Mouse (Mus musculus) limb, embryonic 11.5 days (tissue): ENCODE results near the gene Trip10. TPM values are rescaled to one million over a fixed set of nuclear protein-coding genes. Genes with fewer than 3 reads are reported as not detected.

Source experiments
- ATAC-seq: fragments of 200-750 bp; cut with Nextera tagmentation; 2 replicates; pipeline ENCODE4 v1.8.0; 2017; ENCODE audit warnings: low read depth; ENCODE audit not compliant: insufficient number of reproducible peaks, low FRiP score, low TSS enrichment
- DNase-seq: peaks from one replicate; pipeline ENCODE4 v3.0.0-alpha.2; 2015; ENCODE audit warnings: low spot score
- H3K27ac ChIP-seq: fragments of 300-500 bp; sonication (generic); replicated peaks from 2 replicates; pipeline ENCODE4 v1.5.1; 2014; ENCODE audit warnings: low read depth, mild to moderate bottlenecking, low read length
- H3K27me3 ChIP-seq: fragments of 300-500 bp; sonication (generic); 2 replicates; pipeline ENCODE4 v1.6.1; 2014; ENCODE audit warnings: mild to moderate bottlenecking, low read length, mixed read lengths; ENCODE audit not compliant: control insufficient read depth, insufficient read depth
- H3K36me3 ChIP-seq: fragments of 300-500 bp; sonication (generic); 2 replicates; pipeline ENCODE4 v1.6.1; 2014; ENCODE audit warnings: mild to moderate bottlenecking, low read length, moderate library complexity, mixed read lengths; ENCODE audit not compliant: control insufficient read depth, insufficient read depth
- H3K4me1 ChIP-seq: fragments of 300-500 bp; sonication (generic); 2 replicates; pipeline ENCODE4 v1.6.1; 2014; ENCODE audit warnings: low read length, mixed read lengths; ENCODE audit not compliant: control insufficient read depth, insufficient read depth
- H3K4me2 ChIP-seq: fragments of 300-500 bp; sonication (generic); 2 replicates; pipeline ENCODE4 v1.6.1; 2014; ENCODE audit warnings: low read depth, mild to moderate bottlenecking, moderate library complexity; ENCODE audit not compliant: severe bottlenecking
- H3K4me3 ChIP-seq: fragments of 300-500 bp; sonication (generic); 2 replicates; pipeline ENCODE4 v1.5.1; 2014; ENCODE audit warnings: low read depth, low read length
- H3K9ac ChIP-seq: fragments of 300-500 bp; sonication (generic); 2 replicates; pipeline ENCODE4 v1.6.1; 2014; ENCODE audit warnings: mild to moderate bottlenecking, low read length
- H3K9me3 ChIP-seq: fragments of 300-500 bp; sonication (generic); 2 replicates; pipeline ENCODE4 v1.6.1; 2016; ENCODE audit warnings: low read length; ENCODE audit not compliant: control insufficient read depth
- WGBS: fragments of 180-500 bp; shearing (Covaris S2); extraction: QIAGEN DNeasy Blood & Tissue Kit; methylation state at CpG from one replicate; pipeline ENCODE4 v1.1.7; 2014; 5-methylcytosine and 5-hydroxymethylcytosine counted together
- polyA plus RNA-seq: library from polyadenylated mRNA; unstranded; fragments of >200 nt; fragmentation: Nextera tagmentation; extraction: Ambion mirVana; gene quantifications from 2 replicates; pipeline ENCODE4 v1.2.1, GENCODE M21; 2014

Gene Trip10
- polyA plus RNA-seq, 1 experiment from 2014 or later: 27.8 TPM

- Histone ChIP-seq H3K4me2 (no peak overlapping the region), H3K27ac (no peak overlapping the region), H3K27me3 (no peaks in the 10 kb centered on the region), H3K4me1 (no peaks in the 10 kb centered on the region), H3K36me3 (0 out of 2 replicates have a peak, but pooled peaks cover 2% of the 10 kb centered on the region), H3K4me3 (no peak overlapping the region), H3K9ac (no peak overlapping the region), H3K9me3 (no peaks in the 10 kb centered on the region)
- no peak for ATAC-seq
- 64% methylated on average over 6 of the region's 6 CpGs for WGBS
- DNase-seq: no peak
Measured at GRCm38 (mm10) chr17:57230728-57231125, 18.5 kb upstream of the Trip10 start.

DNA sequence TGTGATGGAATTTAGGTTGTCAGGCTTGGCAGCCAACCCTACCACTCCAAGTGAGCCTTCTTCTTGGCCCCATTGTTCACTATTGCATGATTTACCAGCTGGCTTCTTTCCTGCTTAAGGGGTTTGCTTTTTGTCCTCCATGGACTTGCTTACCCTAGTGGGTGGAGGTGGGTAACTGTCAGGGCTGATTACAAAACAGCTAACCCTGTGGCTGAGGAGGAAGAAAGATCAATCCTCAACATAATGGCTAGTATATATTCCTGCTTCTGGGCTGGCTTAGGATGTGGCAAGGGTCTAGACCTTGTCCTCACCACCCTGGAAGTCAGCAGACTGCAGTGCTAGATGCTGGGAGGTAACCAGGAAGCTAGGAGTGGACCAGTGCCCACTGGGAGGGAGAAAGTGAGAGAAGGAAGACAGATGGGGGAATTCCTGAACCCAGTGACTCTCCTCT lies 17.9 kb upstream of the Trip10 start:
- no peak overlapping the region for H3K4me2 ChIP-seq
- no peak overlapping the region for H3K4me3 ChIP-seq
- no peak overlapping the region for H3K9ac ChIP-seq
- no peaks in the 10 kb centered on the region for H3K27me3 ChIP-seq
- H3K9me3 ChIP-seq: no peaks in the 10 kb centered on the region
- DNase-seq: no peak
- ATAC-seq: no peak
- H3K36me3 ChIP-seq: 0 out of 2 replicates have a peak, but pooled peaks cover 2% of the 10 kb centered on the region
- H3K27ac ChIP-seq: no peak overlapping the region
- H3K4me1 ChIP-seq: no peaks in the 10 kb centered on the region

DNA sequence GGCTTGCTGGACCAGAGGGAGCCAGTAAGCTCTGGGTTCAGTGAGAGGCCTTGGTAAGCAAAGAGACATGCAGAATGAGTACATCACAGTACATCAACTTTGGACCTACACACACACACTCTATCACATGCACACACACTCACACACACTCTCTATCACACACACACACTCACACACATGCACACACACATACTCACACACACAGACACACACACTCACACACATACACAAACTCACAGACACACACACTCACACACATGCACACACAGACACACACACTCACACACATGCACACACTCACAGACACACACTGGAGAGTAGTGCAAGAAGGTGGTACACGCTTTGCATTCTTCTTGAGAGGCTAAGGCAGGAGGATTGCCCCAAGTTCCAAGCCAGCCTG lies 17.1 kb upstream of the Trip10 start:
- Histone ChIP-seq H3K9ac (no peak overlapping the region), H3K4me1 (no peaks in the 10 kb centered on the region), H3K27ac (no peak overlapping the region), H3K9me3 (no peaks in the 10 kb centered on the region), H3K36me3 (peaks cover 8% of the 10 kb centered on the region; the same call in 1 of the 2 replicates), H3K4me3 (no peak overlapping the region), H3K27me3 (no peaks in the 10 kb centered on the region), H3K4me2 (no peak overlapping the region)
- WGBS: 85% methylated on average over 1 of the region's 1 CpGs
- DNase-seq (no peak), ATAC-seq (no peak)

DNA sequence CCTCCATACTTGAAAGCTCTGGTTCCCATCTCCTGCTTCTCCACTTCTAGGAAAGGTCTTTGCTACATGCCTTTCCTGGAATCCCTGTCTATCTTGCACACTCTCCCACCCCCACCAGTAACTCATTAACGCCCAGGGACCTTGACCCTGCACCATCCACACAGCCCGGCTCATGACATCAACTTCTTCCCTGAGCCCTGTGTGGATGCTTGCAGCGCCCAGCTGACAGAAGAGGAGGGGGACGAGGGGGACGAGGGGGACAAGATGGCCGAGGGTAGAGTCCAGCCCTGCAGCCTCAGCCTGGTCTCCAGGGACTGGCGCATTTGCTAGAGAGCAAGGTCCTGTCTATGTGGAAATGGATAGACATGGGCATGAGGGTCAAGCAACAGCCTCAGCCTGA lies 16.2 kb upstream of the Trip10 start:
- Histone ChIP-seq H3K9me3 (no peaks in the 10 kb centered on the region), H3K27ac (no peak overlapping the region), H3K36me3 (peaks cover 8% of the 10 kb centered on the region; the same call in 1 of the 2 replicates), H3K4me2 (no peak overlapping the region), H3K4me3 (no peak overlapping the region), H3K4me1 (no peaks in the 10 kb centered on the region), H3K9ac (no peak overlapping the region), H3K27me3 (no peaks in the 10 kb centered on the region)
- ATAC-seq (no peak), DNase-seq (no peak)
- 51% methylated on average over 7 of the region's 7 CpGs for WGBS

- H3K9me3 ChIP-seq: no peaks in the 10 kb centered on the region
- 82% methylated on average over 12 of the region's 12 CpGs for WGBS
- peaks cover 8% of the 10 kb centered on the region; the same call in 1 of the 2 replicates for H3K36me3 ChIP-seq
- no peak overlapping the region for H3K4me2 ChIP-seq
- H3K27ac ChIP-seq: no peak overlapping the region
- H3K27me3 ChIP-seq: no peaks in the 10 kb centered on the region
- H3K4me1 ChIP-seq: no peaks in the 10 kb centered on the region
- H3K4me3 ChIP-seq: no peak overlapping the region
- DNase-seq: no peak
- no peak overlapping the region for H3K9ac ChIP-seq
- ATAC-seq: no peak
Measured at GRCm38 (mm10) chr17:57234254-57234928, 14.9 kb upstream of the Trip10 start.

DNA sequence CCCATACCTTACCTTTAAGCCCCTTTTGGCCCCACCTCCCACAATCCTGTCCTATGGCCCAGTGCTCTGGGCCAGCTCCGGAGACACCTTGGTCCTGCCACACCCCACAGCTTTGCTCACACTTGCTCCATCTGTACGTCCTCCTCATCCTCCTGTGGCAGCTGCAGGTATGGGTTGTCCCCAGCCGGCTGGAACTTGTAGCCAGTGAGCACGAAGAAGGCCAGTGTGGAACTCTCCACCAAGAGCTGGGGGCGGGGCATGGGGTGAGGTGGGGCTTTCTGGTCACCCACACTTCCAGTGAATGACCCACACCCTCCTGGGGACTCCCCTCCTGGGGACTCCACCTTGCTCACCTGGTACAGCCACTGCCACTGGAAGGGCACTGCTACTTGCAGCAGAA lies 13.5 kb upstream of the Trip10 start:
- ATAC-seq (no peak), DNase-seq (no peak)

DNA sequence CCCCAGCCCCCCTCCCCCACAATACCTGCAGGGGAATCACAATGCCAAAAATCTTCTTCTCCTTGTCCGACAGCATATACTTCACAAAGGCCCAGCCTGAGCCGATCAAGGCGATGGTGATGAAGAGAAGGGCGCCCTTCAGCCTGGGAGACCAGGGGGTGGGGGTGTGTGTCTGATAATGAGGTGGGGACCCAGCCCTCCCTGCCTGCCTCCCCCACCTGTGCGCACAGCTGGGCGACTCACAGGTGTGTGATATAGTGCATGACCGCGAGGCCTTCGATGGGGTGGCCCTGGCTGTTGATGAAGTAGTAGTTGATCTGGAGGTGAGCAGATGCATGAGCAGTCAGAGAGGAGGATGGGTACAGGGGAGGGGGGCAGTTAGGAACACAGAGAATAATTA lies 12.1 kb upstream of the Trip10 start:
- DNase-seq: no peak
- H3K4me2 ChIP-seq: no peak overlapping the region
- no peak overlapping the region for H3K9ac ChIP-seq
- no peak overlapping the region for H3K4me3 ChIP-seq
- no peaks in the 10 kb centered on the region for H3K27me3 ChIP-seq
- no peak for ATAC-seq
- no peak overlapping the region for H3K27ac ChIP-seq
- no peaks in the 10 kb centered on the region for H3K9me3 ChIP-seq
- 95% methylated on average over 9 of the region's 9 CpGs for WGBS
- H3K36me3 ChIP-seq: peaks cover 8% of the 10 kb centered on the region; the same call in 1 of the 2 replicates
- H3K4me1 ChIP-seq: no peaks in the 10 kb centered on the region

More for the DNA sequence above, 13.5 kb upstream of the Trip10 start:
- H3K9me3 ChIP-seq: no peaks in the 10 kb centered on the region
- no peak overlapping the region for H3K4me3 ChIP-seq
- H3K27ac ChIP-seq: no peak overlapping the region
- H3K9ac ChIP-seq: no peak overlapping the region
- peaks cover 8% of the 10 kb centered on the region; the same call in 1 of the 2 replicates for H3K36me3 ChIP-seq
- H3K4me1 ChIP-seq: no peaks in the 10 kb centered on the region
- 93% methylated on average over 5 of the region's 5 CpGs for WGBS
- H3K27me3 ChIP-seq: no peaks in the 10 kb centered on the region
- no peak overlapping the region for H3K4me2 ChIP-seq

DNA sequence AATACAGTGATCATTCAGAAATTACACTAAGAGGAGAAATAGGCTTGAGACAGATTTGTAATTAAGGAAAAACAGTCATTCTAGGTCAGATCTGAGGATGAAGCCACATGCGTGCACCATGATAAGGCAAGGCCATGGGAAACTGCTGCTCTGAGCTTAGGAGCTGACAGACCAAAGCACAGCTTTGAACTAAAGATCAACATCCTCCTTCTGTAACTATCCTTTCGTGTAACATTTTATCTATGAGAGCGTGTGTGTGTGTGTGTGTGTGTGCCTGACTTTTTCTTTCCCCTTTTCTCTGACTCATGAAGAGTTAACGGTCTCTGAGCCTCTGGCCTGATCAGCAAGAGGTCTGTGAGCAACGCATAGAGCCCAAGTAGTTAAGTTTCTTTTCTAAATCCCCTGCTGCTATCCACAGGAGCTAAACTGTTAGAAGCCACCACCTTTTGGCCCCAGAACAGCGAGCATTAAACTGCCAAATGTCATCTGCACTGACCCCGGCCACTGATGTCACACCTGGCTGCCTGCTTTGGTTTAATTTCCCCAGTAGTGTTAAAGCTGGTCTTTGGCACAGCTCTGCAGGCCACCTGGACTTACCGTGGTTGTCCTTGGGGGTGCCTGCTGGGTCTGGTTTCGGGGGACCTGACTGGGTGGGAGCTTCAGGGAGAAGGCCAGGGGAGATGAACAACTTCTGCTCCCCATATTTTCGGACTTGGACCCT lies 5.4 kb upstream of the Trip10 start:
- Histone ChIP-seq H3K36me3 (peaks cover 3% of the 10 kb centered on the region; the same call in 1 of the 2 replicates), H3K9ac (no peak overlapping the region), H3K4me3 (no peak overlapping the region), H3K9me3 (no peaks in the 10 kb centered on the region), H3K4me2 (no peak overlapping the region), H3K4me1 (0 out of 2 replicates have a peak, but pooled peaks cover 3% of the 10 kb centered on the region), H3K27ac (no peak overlapping the region), H3K27me3 (no peaks in the 10 kb centered on the region)
- DNase-seq (no peak), ATAC-seq (no peak)
- WGBS: 61% methylated on average over 10 of the region's 10 CpGs
